Mouse (Mus musculus) cerebellum, postnatal 25 days (tissue): ENCODE data around the gene Asgr2.
"Not testable (repeated sequence)": the region's sequence is repeated elsewhere in the genome, so short reads cannot be mapped to it uniquely, and the experiment has no call there.

Experiments
- DNase-seq, 2 experiments: peaks; one replicate each; pipeline ENCODE4 v3.0.0; 2021; ENCODE audit warnings: mixed read lengths in 2 of 2

Asgr2 gene

GRCm38 (mm10) chr11:70099102-70099501 lies 6.7 kb downstream of the Asgr2 start:
- no peak for DNase-seq

DNA sequence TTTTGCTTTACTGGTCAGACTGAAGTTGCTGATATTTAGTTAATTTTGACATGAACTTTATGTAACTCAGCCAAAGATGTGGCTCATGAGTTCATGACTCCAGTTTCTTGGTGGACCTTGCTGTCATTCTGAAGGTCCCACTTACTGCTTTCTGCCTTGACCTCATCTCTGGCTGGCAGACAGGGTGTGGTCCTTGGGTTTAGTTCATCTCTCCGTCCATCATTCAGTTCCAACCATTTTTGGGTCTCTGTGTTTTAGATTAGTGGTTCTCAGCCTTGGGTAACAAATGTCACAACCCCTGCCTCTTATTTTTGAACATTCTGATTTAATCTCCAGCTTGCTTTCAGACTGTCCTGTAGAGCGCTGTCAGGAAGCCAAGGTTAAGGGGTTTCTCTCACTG lies 7.4 kb downstream of the Asgr2 start:
- DNase-seq, result no peak

DNA sequence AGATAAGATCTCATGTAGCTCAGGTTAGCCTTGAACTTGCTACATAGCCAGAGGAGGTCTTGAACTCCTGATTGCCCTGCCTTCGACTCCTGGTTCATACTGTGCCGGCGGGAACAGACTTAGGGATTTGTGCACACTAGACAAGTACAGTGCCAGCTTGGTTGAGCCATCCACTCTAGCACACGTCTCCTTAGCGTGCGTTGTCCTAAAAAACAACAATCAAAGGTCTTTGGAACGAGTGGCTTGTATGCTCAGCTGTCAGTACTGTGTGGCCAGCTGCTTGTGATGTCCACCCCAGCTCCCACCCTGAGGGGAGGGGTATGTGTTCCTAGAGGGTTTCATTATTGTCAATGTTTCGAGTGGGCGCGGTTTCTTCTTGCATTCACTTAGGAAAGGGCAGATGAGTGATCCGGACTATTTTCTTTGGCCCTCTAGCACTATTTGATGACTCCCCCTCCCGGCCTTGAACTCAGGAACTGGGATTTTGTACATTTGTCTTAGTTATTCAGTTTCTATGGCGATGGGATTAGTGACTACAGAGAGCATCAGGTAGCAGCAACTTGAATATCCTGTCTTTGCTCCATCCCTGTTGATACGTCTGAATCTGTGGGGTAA lies 11.4 kb downstream of the Asgr2 start:
- no peak for DNase-seq

DNA sequence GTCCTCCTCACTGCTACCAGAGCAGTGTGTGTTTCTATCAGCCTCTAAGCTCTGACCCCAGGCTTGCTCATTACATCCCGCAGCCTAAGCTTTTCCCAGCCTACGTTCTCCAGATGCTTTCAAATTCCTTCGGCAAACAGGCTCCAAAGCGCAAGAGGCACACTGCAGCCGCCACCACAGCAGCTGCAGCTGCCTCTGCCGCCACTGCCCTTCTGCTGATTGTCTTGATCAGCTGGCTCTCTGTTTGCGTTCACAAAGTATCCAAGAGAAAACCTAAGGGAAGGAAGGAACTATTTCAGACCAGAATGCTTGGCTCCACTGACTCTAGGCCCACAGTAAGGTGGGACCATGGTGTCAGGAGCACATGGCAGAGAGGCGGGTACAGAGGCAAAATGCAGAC lies 14.6 kb downstream of the Asgr2 start:
- no peak for DNase-seq

DNA sequence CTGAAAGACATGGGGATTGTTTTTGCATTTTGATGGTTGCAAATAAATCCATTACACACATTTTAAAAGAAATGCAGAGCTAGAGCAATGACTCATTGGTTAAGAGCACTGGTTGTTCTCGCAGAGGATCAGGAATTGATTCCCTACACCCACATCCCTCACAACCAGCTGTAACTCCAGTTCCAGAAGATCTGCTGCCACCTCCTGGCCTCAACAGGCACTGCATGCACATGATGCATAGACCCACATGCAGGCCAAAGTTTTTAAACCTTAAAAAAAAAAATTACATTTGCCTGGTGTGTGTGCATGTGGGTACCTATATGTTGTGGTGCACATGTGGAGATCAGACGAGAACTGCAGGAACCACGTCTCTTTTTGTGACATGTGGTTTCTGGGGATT lies 17.7 kb downstream of the Asgr2 start:
- peak; percentile 16 to 35 for DNase-seq

- DNase-seq, result no peak
Observed at GRCm38 (mm10) chr11:70114562-70114961, 22.1 kb downstream of the Asgr2 start.

DNA sequence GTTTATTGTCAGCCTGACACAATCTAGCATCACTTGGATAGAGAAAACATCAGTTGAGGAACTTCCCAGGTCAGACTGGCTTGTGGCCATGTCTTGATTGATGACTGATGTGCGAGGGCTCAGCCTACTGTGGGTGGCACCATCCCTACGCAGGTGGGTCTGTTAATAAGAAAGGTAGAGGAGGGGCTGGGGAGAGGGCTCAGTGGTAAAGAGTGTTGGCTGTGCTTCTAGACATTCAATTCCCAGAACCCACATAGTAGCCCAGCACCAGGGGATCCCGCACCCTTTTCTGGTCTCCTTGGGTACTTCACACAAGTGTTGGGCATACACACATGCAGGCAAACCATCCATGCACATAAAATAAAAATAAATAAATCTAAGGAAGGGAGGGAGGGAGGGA lies 23.5 kb downstream of the Asgr2 start:
- DNase-seq, result no peak

DNA sequence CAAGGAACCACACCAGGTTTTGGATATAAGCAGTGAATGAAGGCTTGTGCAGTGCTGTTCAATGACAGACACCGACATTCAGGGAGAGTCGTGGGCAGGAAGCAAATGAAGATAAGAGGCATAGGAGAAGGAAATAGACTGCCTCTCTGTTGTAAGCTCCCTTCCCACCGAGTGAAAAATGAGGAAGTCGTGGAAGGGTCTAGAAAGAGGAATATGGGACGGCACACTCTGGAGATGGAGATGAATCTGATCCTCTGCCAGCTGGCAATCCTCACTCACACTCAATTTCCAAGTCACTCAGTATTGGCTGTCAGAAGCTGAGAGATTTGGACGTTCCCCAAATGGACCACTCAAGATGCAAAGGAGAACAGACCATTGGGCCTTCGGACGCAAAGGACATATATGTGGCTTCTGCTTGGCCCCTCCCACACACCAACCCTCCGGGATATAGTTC lies 37.5 kb downstream of the Asgr2 start, which contains the start of gene Mgl2:
Mgl2 (plus strand) TSS at position 404 of the 454 bp plus-strand sequence.
- DNase-seq, result no peak

DNA sequence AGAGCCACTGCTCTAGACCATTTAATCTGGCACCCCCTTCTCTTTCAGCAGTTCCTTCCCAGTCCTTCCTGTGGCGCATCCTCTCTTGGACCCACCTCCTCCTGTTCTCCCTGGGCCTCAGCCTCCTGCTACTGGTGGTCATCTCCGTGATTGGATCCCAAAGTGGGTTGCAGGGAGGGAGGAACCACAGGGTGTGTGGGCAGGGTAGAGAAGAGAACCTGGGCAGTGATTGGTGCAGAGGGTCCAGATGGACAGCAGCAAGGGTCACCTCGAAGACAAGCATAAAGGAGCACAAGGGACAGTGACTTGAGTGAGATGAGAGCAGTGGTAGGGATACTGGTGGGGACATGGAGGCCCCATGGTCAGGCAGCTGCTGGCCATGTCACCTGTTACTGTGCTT lies 42.6 kb downstream of the Asgr2 start:
- DNase-seq, result not testable (repeated sequence)

DNA sequence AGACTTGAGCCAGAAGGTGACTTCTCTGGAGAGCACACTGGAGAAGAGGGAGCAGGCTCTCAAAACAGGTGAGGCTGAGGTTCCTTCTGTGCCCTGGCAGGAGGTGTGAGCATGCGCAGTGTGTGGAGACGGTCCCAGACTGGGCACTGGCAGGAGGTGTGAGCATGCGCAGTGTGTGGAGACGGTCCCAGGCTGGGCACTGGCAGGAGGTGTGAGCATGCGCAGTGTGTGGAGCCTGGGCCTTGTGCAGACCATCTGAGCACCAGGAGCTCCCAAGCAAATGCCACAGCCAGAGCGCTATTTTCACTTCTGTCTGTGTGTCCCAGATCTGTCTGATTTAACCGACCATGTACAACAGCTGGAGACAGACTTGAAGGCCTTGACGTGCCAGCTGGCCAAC lies 43.5 kb downstream of the Asgr2 start:
- DNase-seq, result peak; percentile 28 to 38

DNA sequence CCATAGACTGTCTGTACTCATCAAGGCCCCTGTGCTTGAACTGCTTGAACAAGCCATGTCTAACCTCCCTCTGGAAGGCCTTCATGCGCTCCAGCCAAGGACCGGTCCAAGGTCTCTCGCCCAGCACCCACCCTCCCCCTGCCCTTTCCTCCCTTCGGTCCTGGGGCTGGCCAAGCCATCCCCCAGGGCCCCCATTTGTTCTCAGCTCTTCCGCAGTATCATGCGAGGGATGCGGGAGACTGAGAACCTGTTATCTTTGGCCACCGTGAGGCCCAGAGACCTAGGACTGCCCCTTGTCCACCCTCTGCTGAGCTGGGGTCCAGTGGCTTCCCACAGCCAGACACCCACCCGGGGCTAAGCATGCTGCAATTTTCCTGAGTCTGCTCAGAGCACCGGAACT lies 46.7 kb downstream of the Asgr2 start:
- no peak for DNase-seq

GRCm38 (mm10) chr11:70151072-70151471 lies 58.6 kb downstream of the Asgr2 start:
- no peak for DNase-seq
